Mouse (Mus musculus) adrenal gland, postnatal 25 days (tissue): Measurements from ENCODE around the gene Crybg3. TPM values are rescaled to one million over a fixed set of nuclear protein-coding genes. Genes with fewer than 3 reads are reported as not detected.

Experiments
- DNase-seq: peaks from one replicate; pipeline ENCODE4 v3.0.0; 2021; ENCODE audit warnings: mixed read lengths
- total RNA-seq: library from RNA; stranded (reverse); gene quantifications from 2 replicates; pipeline ENCODE4 v1.2.3, GENCODE M21; 2021

Crybg3 gene
- total RNA-seq, 1 experiment from 2014 or later: 12.8 TPM

DNA sequence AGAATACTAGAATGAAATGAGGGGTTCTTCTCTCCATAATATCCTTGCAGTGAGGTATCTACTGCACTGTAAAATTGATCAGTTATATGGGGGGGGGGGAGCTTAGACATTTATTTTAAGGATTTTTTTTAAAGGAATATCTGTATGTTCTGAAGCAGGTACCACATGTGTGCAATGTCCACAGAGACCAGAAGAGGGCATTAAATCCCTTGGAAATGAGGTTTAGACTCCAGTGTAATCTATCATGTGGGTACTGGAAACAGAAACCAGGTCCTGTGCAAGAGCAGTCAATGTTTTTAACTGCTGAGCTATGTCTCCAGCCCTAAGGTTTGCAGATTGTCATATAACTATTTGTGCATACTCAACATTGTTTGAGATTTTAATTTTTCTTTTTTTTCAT, 151.7 kb downstream of the Crybg3 start:
- DNase-seq: no peak

DNA sequence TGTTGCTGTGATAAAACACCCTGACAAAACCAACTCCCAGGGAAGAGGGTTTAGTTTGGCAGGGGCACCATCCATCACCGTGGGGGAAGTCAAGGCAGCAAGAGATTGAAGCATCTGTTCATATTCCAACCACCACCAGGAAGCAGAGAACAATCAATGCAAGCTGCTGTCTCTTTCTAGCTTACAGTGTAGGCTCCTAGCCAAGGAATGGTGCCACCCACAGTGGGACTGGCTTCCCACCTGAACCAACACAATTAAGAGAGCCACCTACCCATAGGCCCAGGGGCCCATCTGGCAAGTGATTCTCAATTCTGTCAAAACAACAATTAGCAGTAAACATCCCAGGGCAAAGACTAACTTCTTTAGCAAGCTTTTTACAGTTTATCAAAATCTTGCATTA, 152.6 kb downstream of the Crybg3 start:
- DNase-seq: no peak

DNA sequence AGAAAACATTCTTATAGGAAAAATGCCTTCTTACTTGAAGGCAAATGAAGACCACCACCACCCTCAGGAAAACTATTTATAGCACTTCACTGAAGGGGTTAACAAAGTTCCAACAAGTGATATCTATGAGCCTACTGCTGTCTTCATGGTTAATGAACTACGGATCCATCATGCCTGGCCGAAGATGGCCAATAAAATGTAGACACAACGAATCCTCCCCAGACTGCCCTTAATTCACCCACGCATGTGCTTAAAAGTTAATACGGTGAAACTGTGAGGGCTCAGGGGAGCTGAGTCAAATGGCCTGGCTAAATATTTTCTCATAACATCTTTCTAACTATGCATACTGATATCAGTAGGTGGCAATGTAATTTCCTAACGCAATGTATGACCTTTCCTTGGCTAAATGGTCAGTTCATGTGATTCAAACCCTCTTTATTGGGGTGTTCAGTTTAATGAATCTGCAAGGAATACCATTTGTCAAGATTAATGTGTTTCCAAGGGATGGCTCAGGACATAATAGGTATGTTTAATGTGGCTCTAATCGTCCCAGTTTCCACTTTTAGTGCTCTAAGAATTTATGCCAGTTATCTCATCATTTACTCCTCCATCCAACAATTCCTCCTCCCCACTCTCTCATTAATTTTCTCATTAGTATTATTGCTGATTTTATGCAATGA, 155.8 kb downstream of the Crybg3 start:
- DNase-seq: no peak

Other genes starting within 250 kb of the Crybg3 start
- not detected in 2 replicates for gene Olfr209, start 237.0 kb downstream of the Crybg3 start, total RNA-seq
- not detected in 2 replicates for gene Gabrr3, start 193.6 kb downstream of the Crybg3 start, total RNA-seq
- gene Riox2, start 129.2 kb downstream of the Crybg3 start, total RNA-seq: 25.6 and 28.2 TPM in 2 replicates
- 5.8 and 7.9 TPM in 2 replicates for gene Arl6, start 38.4 kb upstream of the Crybg3 start, total RNA-seq